Mouse (Mus musculus) c-Kit-positive CD71-positive TER-119-negative erythroid progenitor cells, embryonic 14.5 days (primary cell): ENCODE data around the gene Cdc42ep4.

Source experiments
- DNase-seq: peaks from one replicate; pipeline ENCODE4 v3.0.0-alpha.2; 2013; ENCODE audit warnings: low read depth

Cdc42ep4 gene

GRCm38 (mm10) chr11:113777878-113778464 is 26.3 kb upstream of the Cdc42ep4 start:
- DNase-seq = no peak

DNA sequence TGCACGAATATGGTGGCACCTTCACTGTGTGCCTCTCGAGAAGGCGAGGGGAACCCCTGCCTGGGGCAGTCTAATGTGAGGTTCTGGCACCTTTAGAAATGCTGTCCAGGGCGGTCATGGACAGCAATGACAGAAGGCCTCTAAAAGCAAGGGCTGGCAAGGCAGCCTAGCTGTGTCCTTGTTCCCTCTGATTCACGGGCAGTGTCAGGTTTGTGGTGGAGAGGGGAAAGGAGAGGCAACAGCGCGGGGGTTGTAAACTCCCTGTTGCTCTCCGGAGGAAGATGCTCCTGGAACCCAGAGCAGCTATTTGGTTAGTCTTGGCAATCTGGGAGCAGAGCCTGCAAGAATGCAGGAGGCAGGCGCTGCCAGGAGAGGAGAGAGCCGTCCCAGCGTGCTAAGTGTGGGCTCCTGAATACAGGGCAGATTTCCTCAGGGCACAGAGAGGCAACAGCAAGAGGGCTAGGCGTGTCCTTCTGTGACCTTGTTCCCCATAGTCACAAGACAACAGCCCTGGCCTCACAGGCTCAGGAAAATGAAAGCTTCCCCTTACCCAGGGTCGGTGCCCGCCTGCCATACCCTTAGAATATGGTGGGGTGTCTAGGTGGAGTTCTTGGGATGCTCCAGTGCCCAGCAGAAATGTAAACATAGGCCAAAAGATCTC is 25.3 kb upstream of the Cdc42ep4 start:
- DNase-seq = no peak

DNA sequence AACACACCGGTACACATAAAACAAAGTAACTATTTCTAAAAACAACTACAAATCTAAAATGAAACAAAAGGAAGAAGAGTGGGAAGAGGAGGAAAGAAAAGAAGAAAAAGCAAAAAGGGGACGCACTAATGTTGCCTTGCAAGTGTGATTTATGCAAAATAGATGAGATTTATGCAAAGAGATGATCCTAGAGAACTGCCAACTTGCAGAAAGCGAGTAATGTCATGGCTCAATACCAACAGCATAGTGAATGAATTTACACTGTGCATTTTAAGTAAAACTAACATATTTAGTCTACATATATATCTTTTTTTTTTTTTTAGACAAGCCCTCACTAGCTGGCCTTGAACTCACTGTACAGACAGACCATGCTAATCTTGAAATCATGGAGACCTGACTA is 23.1 kb upstream of the Cdc42ep4 start:
- DNase-seq = no peak

DNA sequence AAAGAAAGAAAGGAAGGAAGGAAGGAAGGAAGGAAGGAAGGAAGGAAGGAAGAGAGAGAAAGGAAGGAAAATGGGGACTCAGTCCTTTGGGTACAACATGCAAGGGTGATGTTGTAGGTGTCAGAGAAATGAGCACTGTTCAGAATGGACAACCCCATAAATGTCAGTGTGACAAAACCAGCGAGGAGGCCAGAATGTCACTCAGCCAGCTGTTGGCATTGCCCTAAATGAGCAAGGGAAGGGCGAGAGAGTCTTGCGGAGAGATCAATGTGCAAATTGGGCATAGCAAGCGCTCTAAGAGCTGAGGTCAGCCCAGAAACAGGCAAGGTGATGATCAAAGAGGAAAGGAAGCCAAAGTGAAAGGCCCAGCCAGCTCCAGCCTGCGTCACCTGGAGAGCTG is 21.5 kb upstream of the Cdc42ep4 start:
- DNase-seq = no peak

GRCm38 (mm10) chr11:113771187-113771586 is 19.5 kb upstream of the Cdc42ep4 start:
- DNase-seq = no peak

GRCm38 (mm10) chr11:113768356-113768755 is 16.7 kb upstream of the Cdc42ep4 start:
- DNase-seq = no peak

GRCm38 (mm10) chr11:113767285-113767684 is 15.6 kb upstream of the Cdc42ep4 start:
- DNase-seq = no peak

DNA sequence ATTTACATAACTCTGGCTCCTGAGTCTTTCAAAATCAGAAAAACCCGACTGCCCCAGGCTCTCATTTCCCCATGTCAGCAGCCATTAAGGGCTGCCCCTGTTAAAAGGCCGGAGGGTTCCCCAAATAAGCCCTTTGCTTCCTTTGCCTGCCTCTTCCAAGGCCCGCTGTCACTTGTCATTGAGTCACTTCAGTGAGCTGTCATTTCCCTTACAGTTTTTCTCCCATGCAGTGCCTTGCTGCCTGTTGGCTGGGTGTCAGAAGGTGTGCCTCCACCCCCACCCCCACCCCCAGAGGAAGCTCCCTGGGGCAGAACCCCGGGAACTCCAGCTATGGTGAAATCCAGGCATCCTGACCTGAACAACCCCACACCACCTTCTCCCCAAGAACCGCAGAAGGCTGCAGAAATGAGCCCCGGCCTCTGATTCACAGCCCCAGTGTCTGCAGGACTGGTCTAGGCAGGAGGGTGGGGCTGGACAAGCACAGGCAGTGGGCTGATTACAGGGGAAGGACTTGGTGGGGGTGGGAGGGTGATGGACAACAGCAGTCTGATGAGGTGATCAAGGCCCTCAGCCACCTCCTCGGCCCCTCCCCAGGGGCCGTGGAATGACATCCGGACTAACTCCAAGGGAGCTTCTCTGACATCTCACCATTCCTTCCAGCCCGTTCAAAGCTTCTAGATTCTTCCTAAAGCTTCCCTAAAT is 14.8 kb upstream of the Cdc42ep4 start:
- no peak for DNase-seq

GRCm38 (mm10) chr11:113764132-113764849 is 12.6 kb upstream of the Cdc42ep4 start:
- DNase-seq = no peak

DNA sequence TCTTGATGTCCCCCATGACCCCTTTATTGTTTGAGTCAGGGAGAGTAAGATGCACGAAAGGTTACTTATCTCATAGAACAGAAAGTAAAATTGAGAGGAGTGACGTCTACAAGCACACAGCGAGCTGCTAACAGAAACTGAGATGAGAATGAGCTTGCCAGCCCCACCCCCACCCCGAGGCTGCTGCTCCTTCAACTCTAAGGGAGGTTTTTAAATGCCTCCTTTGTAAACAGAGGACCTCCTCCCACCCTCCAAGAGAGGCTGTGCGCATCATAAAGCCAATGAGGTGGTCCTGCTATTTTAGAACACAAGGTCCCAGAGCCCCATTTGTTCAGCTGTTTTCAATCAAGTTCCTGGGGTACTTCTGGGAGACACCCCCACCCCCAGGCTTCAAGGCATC is 11.8 kb upstream of the Cdc42ep4 start:
- DNase-seq = no peak

DNA sequence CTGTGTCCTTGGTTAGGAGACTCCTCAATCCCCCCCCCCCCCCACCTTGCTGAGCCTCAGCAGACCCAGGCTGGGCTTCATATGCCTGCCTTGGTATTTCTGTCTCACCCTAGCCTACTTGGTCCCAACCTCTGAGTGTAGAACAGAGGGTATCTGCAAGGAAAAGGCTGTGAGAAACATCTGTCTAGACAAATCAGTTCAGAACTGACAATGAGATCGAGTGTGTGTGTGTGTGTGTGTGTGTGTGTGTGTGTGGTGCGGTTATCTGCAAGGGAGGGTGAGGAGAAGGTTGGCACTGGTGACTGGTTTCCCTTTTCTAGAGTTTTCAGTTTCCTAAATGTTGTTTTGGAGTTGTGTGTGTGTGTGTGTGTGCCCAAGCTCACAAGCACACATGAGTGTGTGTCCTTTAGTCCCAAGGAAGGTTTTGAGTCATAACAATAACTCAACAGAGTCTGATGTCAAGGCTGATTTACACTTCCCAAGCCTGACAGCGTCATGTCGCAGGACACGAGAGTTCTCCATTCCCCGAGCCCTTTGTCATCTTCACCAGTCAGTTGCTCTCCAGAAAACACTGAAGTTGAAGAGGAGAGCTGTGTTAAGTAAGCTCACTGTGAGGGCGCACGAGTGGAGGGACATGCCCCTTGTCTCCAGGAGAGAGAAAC is 10.6 kb upstream of the Cdc42ep4 start:
- no peak for DNase-seq

- no peak for DNase-seq
These were observed 10.0 kb upstream of the Cdc42ep4 start for GRCm38 (mm10) chr11:113761646-113762045.

DNA sequence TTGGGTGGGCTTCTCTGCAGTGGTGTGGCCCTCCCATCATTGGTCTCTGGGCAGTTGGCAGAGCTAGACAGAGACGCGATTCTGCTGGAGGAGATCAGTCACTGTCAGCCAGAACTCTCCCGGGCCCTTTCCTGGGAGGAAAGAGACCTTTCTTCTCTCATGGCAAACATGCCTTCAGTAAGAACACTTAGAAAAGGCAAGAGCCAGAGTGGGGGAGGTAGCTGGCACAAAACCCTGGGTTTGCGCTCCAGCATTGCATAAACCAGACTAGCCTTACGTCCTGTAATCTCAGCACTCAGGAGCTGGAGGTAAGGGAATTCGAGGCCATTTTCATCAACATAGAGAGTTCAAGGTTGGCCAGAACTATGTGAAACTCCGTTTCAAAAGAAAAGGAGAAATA is 8.8 kb upstream of the Cdc42ep4 start:
- DNase-seq = no peak

- DNase-seq = no peak
These were observed 7.2 kb upstream of the Cdc42ep4 start for GRCm38 (mm10) chr11:113758851-113759250.

GRCm38 (mm10) chr11:113756578-113756977 is 4.9 kb upstream of the Cdc42ep4 start:
- DNase-seq = no peak

DNA sequence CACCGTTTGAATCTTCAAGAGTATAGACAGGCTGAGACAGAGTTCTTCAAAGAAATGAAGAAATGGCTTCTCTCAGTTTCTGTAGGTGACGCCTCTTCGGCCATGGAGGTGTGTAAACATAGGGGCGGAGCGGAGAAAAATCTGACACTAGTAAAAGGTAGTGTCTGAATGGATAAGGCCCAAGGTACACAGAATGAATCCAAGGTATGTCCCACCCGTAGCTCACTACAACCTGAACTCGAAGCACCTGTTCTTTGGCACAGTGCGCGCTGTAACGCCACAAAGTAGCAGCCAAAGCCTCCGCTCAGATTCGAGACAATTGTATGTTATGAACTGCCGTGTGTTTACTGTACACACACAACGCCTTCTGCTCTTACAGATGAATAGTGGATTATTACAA is 4.2 kb upstream of the Cdc42ep4 start:
- no peak for DNase-seq

GRCm38 (mm10) chr11:113754845-113755244 is 3.2 kb upstream of the Cdc42ep4 start:
- DNase-seq = no peak

GRCm38 (mm10) chr11:113752685-113753430 is 1.2 kb upstream of the Cdc42ep4 start:
- no peak for DNase-seq

- no peak for DNase-seq
These were observed 529 bp upstream of the Cdc42ep4 start for GRCm38 (mm10) chr11:113752158-113752661.

DNA sequence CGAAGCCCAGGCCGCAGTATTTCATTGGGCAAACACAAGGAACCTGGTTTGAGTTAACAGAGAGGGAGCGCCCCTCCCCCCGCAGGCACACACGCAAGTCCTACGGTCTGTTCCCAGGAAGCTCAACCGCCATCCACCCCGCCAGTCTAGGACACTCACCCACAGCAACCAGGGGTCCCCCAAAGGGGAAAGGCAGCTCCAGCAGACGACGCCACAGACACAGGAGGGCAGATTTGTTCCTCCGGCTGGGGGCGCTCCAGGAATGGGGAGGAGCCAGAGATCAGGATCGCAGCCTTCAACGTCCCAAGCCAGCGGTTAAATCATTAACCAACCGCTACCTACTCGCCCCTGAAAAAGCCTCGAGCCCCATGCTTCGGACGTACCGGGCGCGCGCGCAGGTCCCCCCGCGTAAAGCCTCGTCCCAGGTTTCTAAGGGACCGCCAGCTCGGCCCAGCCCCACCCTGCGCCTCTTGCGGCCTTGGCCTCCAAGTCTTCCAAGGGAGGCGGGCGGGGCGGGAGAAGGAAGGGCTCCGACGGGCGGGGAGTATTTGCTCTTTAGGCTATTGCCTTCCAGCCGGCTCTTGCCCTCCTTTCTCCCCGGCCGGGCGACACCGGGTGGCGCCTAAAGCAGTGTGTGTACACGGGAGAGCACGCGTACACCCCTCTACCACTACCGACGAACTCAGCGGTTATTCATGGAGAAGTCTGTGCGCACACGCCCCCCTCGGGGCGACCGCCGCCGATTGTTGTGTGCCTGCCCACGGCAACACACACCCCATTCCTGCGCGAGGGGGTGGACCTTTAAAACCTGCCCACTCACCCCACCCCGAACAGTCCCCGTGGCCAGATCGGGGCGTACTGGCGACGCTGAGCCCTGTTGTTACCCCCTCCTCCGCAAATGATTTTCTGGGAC is 854 bp downstream of the Cdc42ep4 start:
- peak; percentile 78 for DNase-seq
